Mouse (Mus musculus): ENCODE results near the gene Cask.

The Cask gene

GRCm38 (mm10) chrX:13518781-13519407, 332.3 kb downstream of the Cask start:
- no peak for DNase-seq (ENCODE audit: low read depth, low spot score)

- DNase-seq (ENCODE audit: low read depth, low spot score): no peak
Observed at GRCm38 (mm10) chrX:13518019-13518418, 333.1 kb downstream of the Cask start.

- peak; percentile 8 for DNase-seq (ENCODE audit: low read depth, low spot score)
Observed at GRCm38 (mm10) chrX:13516451-13516850, 334.7 kb downstream of the Cask start.

DNA sequence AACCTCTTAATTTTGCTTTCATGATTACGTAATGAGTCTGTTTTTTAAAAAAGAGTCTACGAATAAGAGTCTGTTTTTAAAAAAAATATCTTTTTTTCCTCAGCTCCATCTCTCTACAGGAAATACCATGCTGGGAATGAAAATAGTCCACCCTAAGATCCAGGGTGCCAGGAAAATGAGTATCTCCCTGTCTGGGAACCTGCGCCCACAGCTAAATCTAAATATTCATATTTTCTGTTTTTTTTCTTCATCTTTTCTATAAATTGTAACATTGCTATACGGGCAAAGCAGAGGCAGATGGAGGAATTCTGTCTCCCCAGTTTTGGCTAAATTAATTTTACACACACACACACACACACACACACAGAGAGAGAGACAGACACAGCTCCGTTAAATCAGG, 337.3 kb downstream of the Cask start:
- no peak for DNase-seq (ENCODE audit: low read depth, low spot score)

DNA sequence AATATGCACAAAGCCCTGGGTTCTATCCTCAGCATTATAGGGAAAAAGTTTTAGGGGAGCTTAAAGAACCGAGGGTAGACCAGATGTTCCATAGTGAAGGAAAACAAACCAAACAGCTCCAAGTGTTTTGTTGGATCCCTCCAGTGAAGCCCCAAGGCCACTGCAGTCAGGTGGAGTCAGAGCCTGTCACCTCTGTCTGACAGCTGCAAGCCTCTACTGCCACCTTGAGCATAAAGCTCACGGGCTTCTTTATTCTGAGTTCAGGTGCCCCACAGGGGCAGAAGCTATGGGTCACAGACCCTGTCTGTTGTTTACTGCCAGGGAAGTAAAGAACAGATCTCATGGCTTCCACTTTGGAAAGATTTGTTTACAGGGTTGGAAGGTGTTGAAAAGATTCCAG, 338.0 kb downstream of the Cask start:
- no peak for DNase-seq (ENCODE audit: low read depth, low spot score)

DNA sequence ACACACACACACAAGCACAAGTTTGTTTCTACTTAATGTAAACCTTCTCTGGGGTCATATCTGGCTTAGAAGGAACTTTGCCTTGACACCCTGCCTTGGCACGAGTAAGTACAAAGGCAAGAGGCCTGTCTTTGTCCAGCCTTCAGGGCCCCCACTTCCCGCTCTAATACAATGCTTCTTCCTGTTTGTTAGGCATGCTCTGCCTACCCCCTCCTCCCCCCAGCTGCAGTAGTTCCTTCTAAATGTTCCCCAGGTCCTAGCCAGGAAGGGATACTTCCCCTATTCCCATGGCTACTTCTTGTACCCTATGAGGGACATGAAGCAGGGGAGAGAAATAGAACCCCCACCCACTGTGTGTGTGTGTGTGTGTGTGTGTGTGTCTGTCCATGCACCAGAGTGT, 344.8 kb downstream of the Cask start:
- no peak for DNase-seq (ENCODE audit: low read depth, low spot score)

GRCm38 (mm10) chrX:13504389-13504788, 346.8 kb downstream of the Cask start:
- no peak for DNase-seq (ENCODE audit: low read depth, low spot score)

- DNase-seq (ENCODE audit: low read depth, low spot score): no peak
Observed at GRCm38 (mm10) chrX:13502862-13503375, 348.2 kb downstream of the Cask start.

DNA sequence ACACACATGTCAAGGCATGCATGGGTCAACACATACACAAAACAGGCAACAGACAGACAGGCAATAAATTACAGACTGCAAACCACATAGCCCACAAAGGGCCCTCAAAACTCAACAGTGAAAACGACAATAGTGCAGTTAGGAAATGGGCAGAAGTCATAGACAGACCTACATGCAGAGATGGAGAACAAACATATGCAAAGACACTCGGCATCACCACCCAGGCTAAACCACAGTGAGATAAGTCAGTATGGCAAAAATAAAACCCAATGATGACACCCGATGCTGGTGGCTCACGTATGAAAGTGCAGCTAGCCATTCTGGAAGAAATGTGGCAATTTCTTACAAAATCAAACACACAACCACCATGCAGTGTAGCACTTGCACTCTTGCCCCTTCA, 350.9 kb downstream of the Cask start:
- DNase-seq (ENCODE audit: low read depth, low spot score): no peak

- DNase-seq (ENCODE audit: low read depth, low spot score): no peak
Observed at GRCm38 (mm10) chrX:13494892-13495703, 356.1 kb downstream of the Cask start.

GRCm38 (mm10) chrX:13492922-13493321, 358.2 kb downstream of the Cask start:
- DNase-seq (ENCODE audit: low read depth, low spot score): no peak

GRCm38 (mm10) chrX:13490941-13491340, 360.2 kb downstream of the Cask start:
- DNase-seq (ENCODE audit: low read depth, low spot score): no peak

GRCm38 (mm10) chrX:13489761-13490160, 361.4 kb downstream of the Cask start:
- DNase-seq (ENCODE audit: low read depth, low spot score): no peak

DNA sequence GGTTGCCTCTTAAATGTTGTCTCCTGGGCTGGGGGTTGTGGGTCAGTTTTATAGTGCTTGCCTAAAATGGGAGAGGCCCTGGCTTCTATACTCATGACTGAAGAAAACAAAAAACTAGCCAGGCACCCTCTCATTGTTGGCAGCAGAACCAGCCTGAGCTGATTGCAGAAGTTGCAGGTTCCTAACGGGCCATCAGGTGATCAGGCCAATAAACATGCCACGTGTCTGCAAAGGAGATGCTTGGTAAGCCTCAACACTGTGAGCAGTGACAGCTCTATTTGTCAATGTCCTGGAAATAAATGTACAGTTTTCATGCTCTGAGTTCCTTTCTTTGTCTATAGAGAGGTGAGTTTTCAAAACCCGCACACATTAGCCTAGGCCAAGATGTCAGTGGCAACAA, 362.2 kb downstream of the Cask start:
- DNase-seq (ENCODE audit: low read depth, low spot score): no peak

GRCm38 (mm10) chrX:13484447-13484846, 366.7 kb downstream of the Cask start:
- DNase-seq (ENCODE audit: low read depth, low spot score): no peak

DNA sequence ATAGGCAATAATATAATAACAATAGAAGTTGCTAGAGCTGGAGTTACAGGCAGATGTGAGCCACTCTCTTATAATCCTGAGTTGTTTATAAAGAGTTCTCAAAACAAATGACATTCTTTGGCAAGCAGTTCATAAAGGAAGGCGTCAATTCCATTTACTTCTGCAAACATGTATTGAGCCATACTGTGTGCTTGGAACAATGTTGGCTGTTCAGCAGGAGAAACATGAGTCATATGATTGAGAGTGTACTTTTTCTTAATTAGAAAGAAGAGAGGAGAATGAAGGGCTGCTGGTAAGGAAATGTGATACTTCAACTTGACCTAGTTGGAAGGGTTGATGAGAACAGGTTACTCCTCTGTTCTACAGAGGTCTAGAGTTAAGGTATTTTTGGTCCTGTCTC, 368.6 kb downstream of the Cask start:
- no peak for DNase-seq (ENCODE audit: low read depth, low spot score)

DNA sequence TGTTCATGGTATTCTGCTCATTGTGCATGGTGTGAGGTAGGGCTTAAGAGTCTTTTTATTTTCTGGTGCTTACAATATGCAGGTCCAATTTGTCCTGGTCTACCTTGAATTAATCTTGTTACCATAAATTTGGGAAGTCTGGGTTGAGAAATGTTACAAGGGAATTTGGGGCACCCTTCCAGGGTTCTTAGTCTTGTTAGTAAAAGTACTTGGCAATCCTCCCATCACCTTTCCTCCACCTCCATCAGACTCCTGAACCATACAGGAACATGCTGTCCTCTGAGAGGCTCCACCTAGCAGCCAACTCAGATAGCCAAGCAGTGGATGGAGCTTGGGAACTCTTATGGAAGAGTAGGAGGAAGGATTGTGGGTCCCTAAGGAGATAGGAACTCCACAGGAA, 371.6 kb downstream of the Cask start:
- no peak for DNase-seq (ENCODE audit: low read depth, low spot score)

DNA sequence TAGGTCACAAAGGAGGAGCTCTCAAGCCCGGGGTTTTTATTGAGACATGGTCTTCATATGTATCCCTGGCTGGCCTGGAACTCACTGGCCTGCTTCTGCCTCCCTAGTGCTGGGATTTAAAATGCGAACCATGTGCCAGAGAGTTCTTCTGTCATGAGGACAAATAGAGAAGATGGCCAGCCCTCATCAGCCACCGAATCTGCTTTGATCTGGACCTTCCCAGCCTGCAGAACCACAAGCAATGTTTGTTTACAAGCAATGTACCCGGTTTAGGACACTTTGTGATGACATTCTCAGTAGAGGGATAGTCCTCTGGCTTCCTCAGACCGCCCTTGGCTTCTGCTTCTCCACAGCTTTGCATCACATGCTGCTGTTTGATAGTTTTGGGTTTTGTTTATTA, 372.9 kb downstream of the Cask start:
- no peak for DNase-seq (ENCODE audit: low read depth, low spot score)

- no peak for DNase-seq (ENCODE audit: low read depth, low spot score)
Observed at GRCm38 (mm10) chrX:13477596-13477995, 373.6 kb downstream of the Cask start.

- no peak for DNase-seq (ENCODE audit: low read depth, low spot score)
Observed at GRCm38 (mm10) chrX:13475382-13475781, 375.8 kb downstream of the Cask start.

GRCm38 (mm10) chrX:13472751-13473225, 378.4 kb downstream of the Cask start:
- DNase-seq (ENCODE audit: low read depth, low spot score): no peak

DNA sequence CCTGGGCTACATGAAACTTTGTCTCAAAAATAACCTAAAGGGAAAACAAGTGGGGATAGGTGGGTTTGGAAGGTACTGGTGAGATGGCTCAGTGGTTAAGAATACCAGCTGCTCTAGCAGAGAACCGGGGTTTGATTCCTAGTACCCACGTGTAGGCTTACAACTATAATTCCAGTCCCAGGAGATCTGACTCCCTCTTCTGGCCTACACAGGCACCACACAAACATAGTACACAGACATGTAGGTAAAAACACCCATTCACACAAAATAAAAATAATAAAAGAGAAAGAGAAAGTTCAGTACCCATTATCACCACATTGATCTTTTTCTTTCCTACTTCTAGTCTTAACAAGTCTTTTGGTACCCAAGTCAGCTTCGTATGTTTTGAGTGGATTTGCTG, 379.2 kb downstream of the Cask start:
- peak; percentile 10 for DNase-seq (ENCODE audit: low read depth, low spot score)

Data from CD4-positive helper T cell, adult 2 months (primary cell).